Mouse (Mus musculus) cortical plate, adult 2 months (tissue): ENCODE data around the gene Scamp2.

ENCODE experiments used
- CTCF ChIP-seq: fragments of 200-500 bp; IDR thresholded peaks from 2 replicates; pipeline ENCODE4 v1.5.1; 2011; ENCODE audit warnings: mild to moderate bottlenecking, control low read depth, low read length; ENCODE audit not compliant: insufficient read depth; ENCODE audit errors: extremely low read depth
- POLR2A ChIP-seq: fragments of 200-500 bp; IDR thresholded peaks from 2 replicates; pipeline ENCODE4 v1.6.1; 2011; ENCODE audit warnings: mild to moderate bottlenecking, low read length, control low read depth; ENCODE audit not compliant: insufficient read depth; ENCODE audit errors: extremely low read depth

- no peak for TF ChIP-seq CTCF
- TF ChIP-seq POLR2A, result no peak
Measured at GRCm38 (mm10) chr9:57560263-57560662, 480 bp upstream of the Scamp2 start.
